Mouse (Mus musculus) frontal cortex, postnatal 36 days (tissue): Measurements from ENCODE around the gene Olfr502.
"Not testable (repeated sequence)": the region's sequence is repeated elsewhere in the genome, so short reads cannot be mapped to it uniquely, and the experiment has no call there.

Experiments used
- DNase-seq, 2 experiments: peaks; one replicate each; pipeline ENCODE4 v3.0.0; 2022; ENCODE audit warnings: low spot score in 2 of 2

The Olfr502 gene

GRCm38 (mm10) chr7:108524965-108525364 lies at the start of gene Olfr502:
Olfr502 (minus strand) TSS chr7:108525065.
- DNase-seq = no peak

- no peak for DNase-seq
Measured at GRCm38 (mm10) chr7:108565693-108566092, 40.8 kb upstream of the Olfr502 start, which contains the start of gene Olfr504. Olfr504 (minus strand) TSS chr7:108565793.

GRCm38 (mm10) chr7:108544227-108544626 lies 19.4 kb upstream of the Olfr502 start, which contains the start of gene Olfr503:
Olfr503 (plus strand) TSS chr7:108544527.
- DNase-seq = not testable (repeated sequence)

- no peak for DNase-seq
Measured at GRCm38 (mm10) chr7:108542416-108542815, 17.6 kb upstream of the Olfr502 start.
